Mouse (Mus musculus) ZHBTc4 (cell line): ENCODE results near the gene Klf6.

ENCODE experiments used
- DNase-seq: peaks from one replicate; pipeline ENCODE4 v3.0.0-alpha.2; 2011; ENCODE audit warnings: low read depth, low spot score

Klf6 gene

DNA sequence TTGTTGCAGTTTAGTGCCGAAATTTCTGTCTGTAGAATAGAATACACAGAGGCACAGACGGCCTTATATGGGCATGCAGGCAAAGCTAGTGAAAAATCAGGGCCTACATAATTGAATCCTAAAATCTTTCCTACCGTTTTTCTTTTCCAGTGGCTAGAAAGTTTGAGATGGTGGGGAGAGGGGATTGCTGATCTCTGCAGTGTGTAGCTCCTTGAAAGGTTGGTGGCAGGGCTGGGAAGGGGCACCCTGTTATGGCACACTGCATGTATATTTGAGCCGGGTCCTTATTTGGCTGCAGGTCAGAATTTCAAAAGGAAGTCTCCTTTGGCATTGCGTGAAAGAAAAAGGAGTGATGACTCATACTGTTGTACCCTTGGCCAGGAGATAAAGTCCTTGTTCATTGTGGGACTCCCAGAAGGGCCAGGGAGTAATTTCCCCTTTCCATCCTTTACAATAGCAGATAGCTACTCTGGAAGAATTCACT is 2.2 kb downstream of the Klf6 start:
- DNase-seq, result no peak

DNA sequence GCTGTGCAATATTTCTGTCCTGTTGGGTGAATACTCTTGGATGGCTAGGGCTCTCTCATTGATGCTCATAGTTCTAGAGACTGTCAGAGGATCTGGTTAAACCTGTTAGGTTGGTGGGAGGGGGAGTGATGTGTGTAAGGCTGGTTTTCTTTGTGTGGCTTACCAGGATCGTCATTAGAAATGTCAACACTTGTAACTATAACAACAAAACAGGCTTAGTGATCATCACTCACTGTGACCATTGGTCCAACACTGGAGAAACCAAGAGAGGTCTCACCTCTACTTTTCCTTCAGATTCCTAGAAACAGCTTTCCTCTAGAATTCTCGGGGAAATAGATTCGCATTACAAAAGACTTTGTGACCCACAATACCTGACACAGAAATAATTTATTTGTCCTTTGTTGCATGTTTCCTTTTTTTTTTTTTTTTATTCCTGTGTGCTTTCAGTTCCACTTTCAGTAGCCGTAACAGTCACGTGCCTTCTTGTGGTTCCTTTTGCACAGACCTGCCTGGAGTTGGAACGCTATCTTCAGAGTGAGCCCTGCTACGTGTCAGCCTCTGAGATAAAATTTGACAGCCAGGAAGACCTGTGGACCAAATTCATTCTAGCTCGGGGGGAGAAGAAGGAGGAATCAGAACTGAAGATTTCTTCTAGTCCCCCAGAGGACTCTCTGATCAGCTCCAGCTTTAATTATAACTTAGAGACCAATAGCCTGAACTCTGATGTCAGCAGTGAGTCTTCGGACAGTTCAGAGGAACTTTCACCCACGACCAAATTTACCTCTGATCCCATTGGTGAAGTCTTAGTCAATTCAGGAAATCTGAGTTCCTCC is 3.2 kb downstream of the Klf6 start:
- DNase-seq, result no peak

DNA sequence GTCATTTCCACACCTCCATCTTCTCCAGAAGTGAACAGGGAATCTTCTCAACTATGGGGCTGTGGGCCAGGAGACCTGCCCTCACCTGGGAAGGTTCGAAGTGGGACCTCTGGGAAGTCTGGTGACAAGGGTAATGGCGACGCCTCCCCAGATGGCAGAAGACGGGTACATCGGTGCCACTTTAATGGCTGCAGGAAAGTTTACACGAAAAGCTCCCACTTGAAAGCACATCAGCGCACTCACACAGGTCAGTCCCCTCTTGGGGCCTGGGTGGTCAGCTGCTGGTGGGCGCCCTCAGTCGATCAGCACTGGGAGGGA is 3.8 kb downstream of the Klf6 start:
- DNase-seq, result no peak

DNA sequence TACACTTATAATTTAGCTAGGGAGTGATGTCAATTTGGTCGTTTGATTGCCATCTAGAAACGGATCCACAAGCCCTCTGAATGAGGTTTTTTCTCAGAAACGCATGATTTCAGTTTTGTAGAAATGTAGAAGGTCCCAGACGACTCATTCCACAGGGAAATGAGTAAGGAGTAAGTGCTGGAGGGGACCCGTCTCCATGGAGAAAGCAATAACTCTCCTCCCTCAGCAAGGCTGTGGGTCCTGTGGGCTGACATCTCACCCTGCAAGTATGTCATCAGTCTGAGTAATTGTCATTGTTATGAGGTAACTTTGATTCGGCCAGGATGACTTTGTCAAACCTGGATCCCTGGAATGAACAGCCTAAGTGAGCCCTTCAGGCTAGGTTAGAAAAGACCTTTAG is 4.8 kb downstream of the Klf6 start:
- no peak for DNase-seq

DNA sequence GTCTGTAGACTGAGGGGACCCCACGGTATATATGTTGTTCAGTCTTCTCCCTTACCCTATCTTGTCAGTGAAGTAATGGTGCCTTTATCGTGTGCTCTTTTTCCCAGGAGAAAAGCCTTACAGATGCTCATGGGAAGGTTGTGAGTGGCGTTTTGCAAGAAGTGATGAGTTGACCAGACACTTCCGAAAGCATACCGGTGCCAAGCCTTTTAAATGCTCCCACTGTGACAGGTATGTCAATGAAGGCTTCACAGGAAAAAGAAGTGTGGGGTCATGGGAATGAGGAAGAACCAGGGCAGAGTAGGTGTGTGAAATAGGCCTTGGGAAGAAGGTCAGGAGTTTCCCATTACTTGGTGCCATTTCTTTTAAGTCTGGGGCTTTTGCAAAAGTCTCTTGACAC is 5.2 kb downstream of the Klf6 start:
- no peak for DNase-seq

DNA sequence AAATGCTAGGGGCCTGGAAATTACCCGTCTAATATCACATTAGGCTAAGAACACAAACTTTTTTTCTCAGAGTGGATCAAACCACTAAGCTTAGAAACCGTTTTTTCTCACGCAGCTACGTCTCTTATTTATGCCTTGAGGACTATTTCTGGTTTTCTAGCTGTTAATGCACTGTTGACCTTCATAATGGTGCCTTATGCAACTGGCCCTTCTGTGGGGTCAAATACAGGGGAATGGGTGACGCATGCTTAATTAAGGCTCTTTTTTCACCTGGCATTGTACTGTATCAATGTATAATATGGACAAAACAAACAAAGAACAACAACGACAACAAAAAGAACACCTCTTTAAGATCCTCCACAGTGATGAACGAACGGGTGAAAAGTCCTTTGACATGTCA is 7.1 kb downstream of the Klf6 start:
- DNase-seq, result no peak

DNA sequence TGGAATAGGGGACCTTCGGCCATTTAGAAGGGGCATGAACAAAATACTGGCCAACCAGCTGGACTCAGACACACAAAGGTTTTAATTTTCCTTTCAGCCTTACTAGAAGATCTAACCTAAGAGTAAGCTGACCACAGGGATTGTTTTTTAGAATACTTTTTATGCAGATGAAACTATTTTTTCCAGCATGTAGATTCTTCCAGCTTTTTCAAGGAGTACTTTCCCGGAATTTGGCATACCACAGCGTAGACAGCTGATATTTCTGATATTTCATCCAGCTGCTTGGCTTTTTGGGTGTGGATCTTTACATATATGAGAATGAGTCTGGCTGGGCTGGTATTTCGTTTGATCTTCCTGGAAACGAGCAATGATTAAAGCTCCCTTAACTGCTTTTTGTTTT is 8.2 kb downstream of the Klf6 start:
- DNase-seq, result no peak

DNA sequence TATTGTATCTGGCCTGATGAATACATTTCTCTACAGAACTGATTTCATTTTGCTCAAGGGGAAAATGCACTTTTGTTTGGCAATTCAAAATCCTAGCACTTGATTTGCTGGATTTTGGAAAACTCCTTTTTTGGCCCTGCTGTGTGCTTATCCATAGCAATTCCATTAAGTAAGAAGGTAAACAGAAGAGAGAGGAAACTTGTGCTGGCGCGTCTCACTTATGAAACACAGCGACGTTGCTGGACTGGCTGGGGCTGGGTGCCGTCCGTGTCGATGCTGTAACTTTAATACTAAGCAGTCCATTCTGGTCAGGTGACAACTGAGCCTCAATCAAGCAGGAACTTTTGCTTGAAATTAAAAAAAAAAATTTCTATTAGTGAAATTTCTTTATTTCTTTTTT is 8.6 kb downstream of the Klf6 start:
- DNase-seq, result no peak

DNA sequence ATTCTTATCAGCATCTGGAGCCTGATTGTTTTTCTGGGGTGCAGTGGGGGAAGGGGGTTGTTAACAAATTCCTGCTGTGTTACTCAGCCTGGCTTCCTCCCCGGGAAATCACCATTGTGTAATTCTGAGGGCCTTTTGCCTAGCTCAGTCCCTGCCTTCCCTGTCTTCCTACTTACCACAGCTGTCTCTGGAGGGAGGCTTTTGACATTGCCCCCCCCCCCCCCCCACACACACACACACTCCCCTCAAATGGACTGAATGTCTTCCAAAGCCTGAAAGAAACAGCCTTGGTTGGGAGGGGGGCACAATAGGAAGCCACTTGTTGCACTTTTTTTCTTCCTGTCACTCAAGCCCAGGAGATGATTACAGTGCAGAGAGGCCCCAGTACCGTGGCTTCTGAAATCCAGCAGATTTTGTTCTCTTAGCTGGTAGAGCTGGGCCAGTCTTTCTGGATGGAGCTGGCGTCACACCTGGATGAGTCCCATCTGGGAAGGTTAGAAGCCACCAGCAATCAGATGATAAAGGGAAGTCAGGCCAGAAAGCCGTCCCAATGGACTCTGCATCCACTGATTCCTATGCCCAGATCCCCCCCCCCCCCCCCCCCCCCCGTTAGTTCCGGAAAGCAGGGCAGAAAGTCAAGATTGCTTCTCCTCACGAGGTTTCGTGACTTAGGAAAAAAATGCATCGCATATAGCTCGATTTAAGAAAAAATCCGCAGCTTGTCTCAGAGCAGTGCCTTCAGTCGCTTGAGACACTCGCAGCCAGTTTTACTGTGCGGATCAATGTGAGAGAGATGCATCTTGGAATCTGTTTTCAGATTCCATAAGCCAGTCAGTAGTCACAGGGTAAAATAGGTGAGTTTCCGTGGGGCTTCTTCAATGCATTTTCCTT is 9.3 kb downstream of the Klf6 start:
- peak; percentile 27 for DNase-seq

DNA sequence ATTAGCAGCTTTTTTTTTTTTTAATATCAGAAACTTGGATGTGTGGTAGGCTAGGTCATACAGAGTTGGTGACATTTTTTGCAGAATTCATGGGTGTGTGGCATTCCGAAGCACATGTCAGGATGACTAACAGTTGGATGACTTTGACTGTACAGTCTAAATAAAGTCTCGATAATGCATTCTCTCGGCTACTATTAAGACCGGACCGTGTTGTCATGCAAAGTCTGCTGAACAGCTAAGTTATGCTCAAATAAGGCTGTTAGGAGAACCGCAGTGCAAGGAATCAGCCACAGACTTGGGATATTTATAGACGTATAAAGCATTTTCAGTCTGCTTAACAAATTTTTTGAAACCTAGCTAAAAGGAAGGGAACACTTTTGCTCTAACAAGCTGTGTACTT is 10.1 kb downstream of the Klf6 start:
- no peak for DNase-seq

DNA sequence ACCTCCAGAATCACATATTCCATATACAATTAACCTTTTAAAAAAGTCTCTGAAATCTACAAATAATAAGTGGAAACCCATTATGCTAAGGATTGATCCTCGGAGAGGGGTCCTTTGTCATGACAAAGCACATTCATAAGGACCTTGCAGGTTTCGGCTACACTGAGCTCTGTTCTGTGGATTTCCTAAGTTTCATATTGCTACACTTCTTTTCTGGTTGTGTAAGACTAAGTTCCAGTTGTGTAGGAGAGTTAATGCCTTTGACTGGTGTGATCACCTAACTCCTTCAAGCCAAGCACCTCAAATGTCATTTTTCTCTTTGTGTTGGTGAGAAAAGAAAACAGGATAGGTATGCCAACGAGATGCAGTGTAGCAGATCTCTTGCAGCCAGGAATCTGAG is 12.4 kb downstream of the Klf6 start:
- no peak for DNase-seq

DNA sequence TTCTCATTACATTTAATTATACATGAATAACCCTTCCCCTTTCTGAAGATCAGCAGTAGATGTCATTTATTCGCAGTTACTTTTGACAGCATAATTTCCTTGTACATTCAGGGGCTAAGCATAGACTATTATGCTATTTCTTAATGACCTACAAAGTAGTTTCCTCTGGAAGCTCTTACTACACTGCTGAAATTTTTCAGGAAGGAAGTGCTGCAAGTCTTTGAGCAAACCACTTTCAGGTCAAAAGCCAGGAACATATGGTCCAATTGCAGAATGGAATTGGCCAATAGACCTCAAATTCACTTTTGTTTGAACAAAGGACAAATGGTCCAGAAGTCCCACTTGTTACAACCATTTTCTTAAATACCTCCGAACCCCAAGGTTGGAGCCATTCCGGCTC is 14.2 kb downstream of the Klf6 start:
- DNase-seq, result no peak

DNA sequence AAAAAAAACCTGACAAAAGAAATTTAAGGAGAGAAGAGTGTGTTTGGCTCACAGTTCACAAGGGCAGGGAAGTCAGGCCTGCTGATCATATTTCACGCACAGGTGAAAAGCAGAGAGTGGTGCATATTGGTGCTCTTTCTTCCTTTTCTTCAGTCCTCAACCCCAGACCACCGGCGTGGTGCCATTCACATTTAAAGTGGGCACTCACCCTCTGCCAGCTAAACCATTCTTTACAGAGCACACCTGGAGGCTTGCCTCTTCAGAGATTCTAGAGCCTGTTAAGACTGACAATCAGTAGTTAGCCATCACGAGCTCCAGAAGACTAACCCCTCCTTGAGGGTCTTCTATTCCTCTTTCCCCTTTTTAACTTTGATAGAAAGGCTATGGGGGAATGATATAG is 17.5 kb downstream of the Klf6 start:
- DNase-seq, result no peak

DNA sequence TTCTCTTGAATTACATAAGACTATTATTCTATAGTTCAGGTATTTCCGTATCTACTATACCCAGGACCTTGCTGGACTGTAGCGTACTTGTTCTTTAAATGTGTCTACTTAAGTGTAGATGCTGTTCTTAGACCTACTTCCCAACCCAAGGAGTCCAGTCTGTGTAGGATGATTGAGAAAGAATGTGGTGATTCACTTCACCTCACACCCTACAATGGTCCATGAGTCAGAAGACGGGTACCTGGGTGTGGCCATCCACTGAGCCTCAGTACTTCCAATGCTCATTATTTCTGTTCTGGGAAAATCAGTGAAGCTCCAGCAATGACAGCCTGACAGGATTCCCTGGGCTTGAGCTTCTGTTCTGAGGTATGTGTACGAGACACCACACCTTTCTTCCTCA is 25.5 kb downstream of the Klf6 start:
- DNase-seq, result no peak

DNA sequence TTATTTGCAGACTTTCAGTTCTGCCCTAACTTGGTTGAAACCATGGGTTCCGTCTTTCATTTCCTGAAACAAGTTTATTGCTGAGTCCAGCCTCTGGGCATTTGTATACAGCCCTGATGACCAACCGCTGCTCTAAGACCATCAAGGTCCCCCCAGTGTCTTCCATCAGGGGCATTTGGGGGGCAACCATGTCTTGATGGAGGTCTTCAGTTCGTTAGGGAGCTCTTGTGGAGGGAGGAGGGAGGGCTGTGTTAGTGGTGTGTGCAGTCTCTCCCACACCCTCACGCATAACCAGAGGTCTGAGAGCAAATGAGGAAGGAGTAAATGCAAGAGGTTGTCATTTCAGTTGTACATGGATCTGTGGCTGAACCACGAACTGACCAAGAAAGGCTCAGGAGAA is 26.9 kb downstream of the Klf6 start:
- DNase-seq, result no peak

DNA sequence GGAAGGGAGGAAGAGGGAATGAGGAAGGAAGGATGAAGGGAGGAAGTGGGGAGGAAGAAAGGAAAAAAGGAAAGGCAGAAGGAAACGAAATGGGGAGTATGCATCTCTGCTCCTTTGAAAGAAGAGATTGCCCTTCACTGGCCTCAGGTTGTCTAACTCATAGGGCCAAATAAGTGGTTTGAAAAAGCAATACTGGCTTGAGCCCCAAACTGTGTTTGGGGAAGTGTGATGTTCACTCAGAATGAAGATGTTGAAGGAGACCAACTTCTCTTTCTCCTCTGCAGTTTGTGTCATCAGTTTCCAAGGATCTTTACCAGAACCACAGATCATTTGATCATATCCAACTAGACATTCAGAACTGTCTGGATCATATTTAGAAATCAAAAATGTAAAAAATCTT is 27.4 kb downstream of the Klf6 start:
- no peak for DNase-seq

DNA sequence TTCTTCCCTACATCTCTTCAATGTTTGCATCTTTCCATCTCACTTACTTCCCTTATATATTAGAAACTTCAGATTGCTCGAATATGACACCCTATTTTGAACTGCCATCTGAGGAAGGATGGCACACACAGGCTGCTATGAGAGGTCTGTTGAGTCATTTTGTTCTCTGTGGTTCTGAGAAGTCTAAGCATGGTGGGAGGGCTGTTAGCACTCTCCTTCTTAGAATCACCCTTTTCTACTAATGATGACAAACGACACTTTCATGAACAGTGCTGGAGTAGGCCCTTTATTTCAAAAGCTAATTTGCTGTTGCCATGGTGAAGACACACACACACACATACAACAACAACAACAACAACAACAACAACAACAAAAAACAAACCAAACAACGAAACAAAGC is 28.8 kb downstream of the Klf6 start:
- DNase-seq, result no peak

DNA sequence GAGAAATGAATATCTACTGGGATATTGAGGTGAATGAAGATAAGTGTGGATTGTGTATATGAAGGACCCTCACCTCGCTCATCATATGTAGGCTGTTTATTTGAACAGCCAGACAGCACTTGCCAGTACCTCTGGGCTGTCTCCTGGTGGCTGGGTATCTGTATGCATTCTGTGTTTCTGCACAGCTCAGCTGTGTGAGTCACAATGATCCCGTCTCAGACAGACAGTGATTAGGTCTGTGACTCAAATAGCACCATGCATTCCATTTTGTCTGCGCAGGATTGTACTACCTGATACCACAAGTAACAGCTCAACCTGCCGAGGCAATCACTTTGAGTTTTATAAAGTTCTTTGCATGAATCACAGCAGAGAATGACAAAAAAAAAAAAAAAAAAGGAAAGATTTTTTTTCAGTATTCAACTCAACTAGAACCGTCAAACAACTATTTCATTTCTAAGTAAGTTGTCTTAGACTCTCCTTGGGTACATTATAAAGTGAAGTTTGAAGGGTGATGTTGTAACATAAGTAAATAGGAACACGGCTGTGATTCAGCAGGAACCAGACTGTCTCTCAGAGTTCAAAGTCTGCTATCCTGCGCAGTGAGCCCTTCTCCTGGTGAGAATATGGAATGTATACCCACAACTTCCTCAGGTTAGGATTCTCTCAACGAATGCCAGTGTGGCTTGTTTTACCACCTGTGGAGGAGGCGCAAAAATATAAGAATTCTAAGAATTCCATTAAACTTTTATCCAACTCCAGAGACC is 31.6 kb downstream of the Klf6 start:
- no peak for DNase-seq

DNA sequence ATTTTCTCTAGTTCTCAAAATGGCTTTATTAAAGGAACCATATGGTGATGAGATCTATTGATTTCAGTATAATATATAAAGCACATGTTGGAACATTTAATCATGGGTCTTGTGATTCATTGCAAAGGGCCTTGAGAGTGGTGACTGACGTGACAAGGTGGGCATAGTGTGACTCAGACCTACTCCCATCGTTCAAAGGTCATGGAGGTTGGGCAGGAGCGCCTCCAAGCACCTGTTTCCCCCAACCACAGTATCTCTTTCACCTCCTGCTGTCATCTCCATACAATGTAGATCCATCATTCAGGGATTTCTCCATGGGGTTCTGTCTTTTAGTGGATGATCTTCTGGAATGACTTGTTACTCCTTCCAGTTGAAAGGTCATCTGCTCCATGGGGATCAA is 33.6 kb downstream of the Klf6 start:
- no peak for DNase-seq

DNA sequence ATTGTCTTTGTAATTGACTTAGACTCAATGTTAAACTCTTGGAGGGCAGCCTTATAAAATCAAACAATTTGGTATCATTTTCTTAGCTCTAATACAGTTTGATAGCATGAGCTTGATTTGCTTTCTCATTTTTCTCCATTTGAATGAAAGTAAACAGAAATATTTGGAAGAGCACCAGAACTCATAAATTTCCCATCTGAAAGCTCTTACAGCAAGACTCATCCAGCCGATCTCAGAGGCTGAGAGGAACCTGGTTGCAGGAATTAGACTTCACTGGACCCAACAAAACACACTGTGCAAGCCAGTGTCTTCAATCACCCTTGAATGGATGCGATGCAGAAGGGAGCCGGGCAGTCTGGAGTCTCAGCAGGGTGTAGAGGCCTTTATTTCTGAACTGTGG is 34.6 kb downstream of the Klf6 start:
- no peak for DNase-seq

DNA sequence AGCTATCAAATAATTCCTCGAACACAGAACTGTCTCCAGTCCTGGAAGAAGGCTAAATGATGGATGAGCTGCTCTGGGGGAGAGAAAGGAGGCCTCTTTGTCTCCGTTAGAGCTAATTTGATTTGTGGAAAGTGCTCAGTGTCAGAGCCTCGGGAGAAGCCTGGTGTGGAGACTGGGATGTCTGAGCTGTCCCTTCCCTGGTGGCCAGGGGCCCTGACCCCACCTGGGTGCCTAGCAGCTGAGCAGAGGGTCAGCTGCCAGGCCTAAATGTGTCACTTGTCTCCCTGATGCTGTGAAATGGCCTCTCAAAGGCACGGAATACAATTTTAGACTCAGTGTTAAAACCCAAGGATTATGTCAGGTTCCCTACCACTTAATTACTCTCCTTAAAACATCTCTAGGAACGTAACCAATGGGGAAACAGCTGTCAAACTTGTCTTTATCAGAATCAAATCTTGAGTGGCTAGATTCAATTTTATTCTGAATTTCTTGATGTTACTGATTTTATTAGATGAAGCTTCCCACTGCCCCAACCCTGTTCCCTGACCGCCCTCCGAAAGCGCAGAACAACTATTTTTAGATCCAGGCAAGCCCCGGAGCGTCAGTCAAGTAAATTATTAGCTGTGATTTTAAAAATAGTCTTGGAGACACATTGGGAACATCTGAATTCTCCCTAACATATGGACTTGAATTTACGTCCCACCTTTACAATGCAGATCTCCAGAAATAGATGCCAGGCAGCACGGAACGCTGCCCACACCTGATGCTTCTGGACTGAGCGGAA is 36.1 kb downstream of the Klf6 start:
- no peak for DNase-seq

DNA sequence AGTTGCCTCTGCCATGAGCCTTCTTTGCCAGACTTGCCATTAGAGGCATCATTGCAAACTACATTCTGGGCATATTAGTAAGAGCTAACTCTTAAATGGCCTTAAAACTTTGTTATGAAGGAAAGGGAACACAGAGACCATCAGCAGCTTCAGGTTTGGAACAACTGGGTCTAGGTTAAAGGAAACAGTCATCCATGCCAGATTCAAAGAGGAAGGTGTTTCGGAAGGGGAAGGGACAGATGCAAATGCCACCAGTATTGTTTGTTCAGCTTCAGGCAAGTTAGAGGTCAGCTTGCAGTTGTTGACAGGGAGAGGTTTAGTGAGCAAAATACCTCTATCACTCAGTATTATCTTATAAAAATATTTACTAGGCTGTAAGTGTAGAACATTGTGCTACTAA is 37.7 kb downstream of the Klf6 start:
- DNase-seq, result peak; percentile 44
